Mouse (Mus musculus) ES-E14 (cell line): ENCODE data around the gene Ran.

ENCODE experiments used
- HCFC1 ChIP-seq: IDR thresholded peaks from 2 replicates; pipeline ENCODE4 v1.6.1; 2012; ENCODE audit warnings: low read length, inconsistent platforms, borderline replicate concordance; ENCODE audit not compliant: insufficient read depth
- MAFK ChIP-seq: IDR thresholded peaks from 2 replicates; pipeline ENCODE4 v1.6.1; 2014; ENCODE audit warnings: mild to moderate bottlenecking, low read depth, low read length, inconsistent platforms; ENCODE audit not compliant: insufficient read depth
- ZC3H11A ChIP-seq: IDR thresholded peaks from 2 replicates; pipeline ENCODE4 v1.6.1; 2012; ENCODE audit warnings: low read depth, mild to moderate bottlenecking, inconsistent platforms, low read length, borderline replicate concordance
- ZNF384 ChIP-seq: IDR thresholded peaks from 2 replicates; pipeline ENCODE4 v1.6.1; 2012; ENCODE audit warnings: low read depth, low read length, inconsistent platforms

DNA sequence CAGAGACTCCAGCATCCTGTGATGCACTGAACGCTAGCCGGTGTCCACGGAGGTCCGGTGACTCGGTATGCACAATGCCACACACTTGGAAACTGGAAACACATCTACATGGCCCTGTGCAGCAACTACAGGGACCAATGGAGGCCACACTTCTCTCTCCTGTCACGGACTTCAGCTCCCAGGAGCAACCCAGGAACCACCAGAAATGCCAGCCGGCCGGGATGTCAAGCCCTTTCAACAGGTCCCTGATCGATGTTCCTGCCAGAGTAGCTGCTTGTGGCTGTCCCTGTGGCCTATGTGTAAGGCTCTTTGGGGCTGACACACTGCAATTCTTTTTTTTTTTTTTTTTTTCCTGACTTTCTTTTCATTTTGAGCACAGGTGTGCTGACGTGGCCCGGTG is 44.3 kb downstream of the Ran start:
- TF ChIP-seq HCFC1 (no peak), MAFK (no peak), ZNF384 (no peak), ZC3H11A (no peak)
